Mouse (Mus musculus): ENCODE measurements around the gene Pigw.
"Not testable (repeated sequence)": the region's sequence is repeated elsewhere in the genome, so short reads cannot be mapped to it uniquely, and the experiment has no call there.

Pigw gene

GRCm38 (mm10) chr11:84880465-84880961 is 428 bp upstream of the Pigw start:
- DNase-seq (ENCODE audit: extremely low spot score, low spot score), result peak; percentile 78

DNA sequence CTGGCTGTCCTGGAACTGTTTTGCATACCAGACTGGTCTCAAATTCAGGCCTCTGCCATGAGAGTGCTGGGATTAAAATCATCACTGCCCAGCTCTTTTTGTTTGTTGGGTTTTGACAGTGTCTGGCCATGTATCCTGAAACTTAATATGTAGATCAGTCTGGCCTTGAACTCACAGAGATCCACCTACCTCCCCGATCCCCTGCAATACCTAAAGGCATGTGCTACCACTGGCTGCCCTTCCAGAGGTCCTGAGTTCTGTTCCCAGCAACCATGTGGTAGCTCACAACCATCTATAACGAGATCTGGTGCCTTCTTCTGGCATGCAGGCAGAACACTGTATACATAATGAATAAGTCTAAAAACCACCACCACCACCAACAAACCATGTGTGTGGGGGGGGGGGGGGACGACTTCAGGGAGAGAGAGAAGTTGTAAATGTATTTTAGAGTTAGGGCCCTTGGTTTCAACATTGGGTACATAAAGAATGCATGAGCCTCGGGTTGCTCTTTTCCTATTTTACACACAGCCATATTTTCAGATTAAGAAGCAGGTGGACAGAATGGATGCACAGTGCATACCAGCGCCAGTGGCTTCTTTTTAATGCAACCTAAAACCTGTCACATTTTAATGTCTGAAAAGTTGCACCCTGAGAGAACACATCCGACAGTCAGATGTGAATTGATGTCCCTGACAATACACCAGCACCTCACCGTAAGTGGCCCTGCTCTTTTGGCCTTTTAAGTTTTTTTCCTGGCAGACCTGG is 896 bp downstream of the Pigw start:
- no peak for DNase-seq (ENCODE audit: extremely low spot score, low spot score)

- not testable (repeated sequence) for DNase-seq (ENCODE audit: extremely low spot score, low spot score)
Observed at GRCm38 (mm10) chr11:84876020-84876419, 4.1 kb downstream of the Pigw start.

- no peak for DNase-seq (ENCODE audit: extremely low spot score, low spot score)
Observed at GRCm38 (mm10) chr11:84873042-84873833, 6.8 kb downstream of the Pigw start.

DNA sequence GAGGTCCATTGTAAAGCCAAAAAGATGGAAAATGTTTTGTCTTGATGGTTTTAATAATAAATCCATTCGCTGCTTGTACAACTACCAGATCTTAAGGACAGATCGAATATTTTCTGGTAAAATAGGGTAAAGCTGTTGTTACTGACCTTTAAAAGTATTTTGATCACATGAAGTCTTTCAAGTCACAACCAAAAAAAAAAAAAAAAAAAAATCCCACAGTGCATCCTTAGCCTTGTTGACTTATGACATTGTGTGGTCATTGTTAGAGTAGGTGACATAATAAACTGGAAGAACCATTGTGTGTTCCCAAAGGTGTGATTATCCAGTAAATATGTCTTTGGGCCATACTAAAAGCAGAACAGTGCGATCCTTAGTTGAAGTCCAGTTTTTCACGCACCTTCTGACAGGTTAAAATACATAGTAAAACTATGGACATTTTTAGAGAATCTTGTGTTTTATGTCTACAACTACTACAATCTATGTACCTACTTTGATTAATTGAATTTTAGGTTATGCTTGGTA is 8.5 kb downstream of the Pigw start:
- DNase-seq (ENCODE audit: extremely low spot score, low spot score), result no peak

DNA sequence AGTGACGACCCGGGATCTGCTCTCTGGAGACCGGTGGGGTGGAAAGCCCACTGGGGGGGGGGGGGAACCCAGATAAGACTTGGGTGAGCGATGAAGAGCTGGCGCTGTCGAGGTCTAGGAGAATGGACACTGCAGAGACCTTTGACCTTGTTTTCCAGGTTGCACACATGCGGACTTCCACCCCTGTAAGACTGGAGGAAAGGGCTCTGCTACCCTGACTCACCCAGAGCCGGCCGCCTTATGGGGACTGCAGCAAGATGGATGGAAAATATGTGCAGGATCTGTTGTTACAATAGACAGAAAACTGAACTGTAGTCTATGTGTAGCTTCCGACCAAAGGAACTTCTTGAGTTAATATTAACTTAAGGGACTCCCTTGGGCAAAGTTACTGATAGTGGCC is 9.0 kb downstream of the Pigw start:
- DNase-seq (ENCODE audit: extremely low spot score, low spot score), result no peak

- DNase-seq (ENCODE audit: extremely low spot score, low spot score), result peak; percentile 94
Observed at GRCm38 (mm10) chr11:84870337-84871043, 9.6 kb downstream of the Pigw start, which contains the start of gene Ggnbp2. Ggnbp2 (minus strand) TSS chr11:84870817.

DNA sequence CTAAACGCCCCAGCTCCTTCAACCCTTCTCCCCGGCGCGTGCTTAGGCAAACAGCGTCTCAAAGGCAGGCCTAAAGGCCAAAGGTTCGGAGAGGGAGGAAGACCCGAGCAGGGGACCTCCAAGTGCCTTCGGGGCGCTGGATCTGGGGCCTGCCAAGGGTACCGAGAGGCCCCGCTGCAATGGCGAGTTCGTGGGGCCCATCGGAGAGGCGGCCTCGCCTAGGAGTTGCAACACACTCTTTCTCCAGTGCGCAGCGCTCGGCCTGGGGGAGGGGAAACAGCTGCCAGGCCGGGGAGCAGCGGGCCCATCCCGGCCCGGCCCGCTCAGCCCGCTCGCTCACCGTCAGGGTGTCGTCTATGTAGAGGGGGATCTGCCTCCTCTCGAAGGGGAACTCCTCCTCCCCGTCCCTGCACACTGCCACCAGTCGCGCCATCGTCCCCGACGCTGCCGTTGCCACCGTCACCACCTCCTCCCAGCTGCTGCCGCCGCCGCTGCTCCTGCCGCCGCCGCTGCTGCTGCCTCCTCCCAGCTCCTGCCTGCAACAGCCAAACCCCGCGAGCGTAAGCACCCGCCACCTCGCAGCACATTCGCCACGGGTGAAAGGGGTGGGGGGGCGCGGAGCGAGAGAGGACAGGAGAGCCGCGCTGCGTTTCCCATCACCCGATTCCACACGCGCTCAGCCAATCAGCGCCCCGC is 10.4 kb downstream of the Pigw start:
- peak; percentile 98 for DNase-seq (ENCODE audit: extremely low spot score, low spot score)

DNA sequence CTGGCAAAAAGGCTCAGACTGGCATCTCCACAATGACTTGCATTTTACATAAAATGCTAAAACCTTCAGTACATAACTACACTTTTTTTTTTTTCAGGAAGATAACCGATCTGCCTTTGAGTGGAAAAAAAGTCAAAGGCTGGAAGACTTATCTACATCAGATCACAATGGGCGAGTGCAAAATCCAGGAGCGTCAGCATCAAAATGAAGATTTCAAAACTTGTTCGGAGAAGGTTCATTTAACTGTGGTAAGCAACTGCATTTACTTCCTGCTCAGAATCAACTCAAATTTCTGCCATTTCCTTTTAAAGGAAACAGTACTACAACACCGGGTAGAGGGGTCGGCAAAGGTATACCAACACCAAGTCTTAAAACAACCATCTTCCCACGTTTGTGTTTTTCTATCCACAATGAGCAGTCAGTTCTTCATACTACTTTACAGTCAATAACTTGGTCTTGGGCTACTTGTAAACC is 11.3 kb downstream of the Pigw start:
- no peak for DNase-seq (ENCODE audit: extremely low spot score, low spot score)

GRCm38 (mm10) chr11:84867586-84867985 is 12.5 kb downstream of the Pigw start:
- DNase-seq (ENCODE audit: extremely low spot score, low spot score), result no peak

- DNase-seq (ENCODE audit: extremely low spot score, low spot score), result no peak
Observed at GRCm38 (mm10) chr11:84865268-84865667, 14.8 kb downstream of the Pigw start.

DNA sequence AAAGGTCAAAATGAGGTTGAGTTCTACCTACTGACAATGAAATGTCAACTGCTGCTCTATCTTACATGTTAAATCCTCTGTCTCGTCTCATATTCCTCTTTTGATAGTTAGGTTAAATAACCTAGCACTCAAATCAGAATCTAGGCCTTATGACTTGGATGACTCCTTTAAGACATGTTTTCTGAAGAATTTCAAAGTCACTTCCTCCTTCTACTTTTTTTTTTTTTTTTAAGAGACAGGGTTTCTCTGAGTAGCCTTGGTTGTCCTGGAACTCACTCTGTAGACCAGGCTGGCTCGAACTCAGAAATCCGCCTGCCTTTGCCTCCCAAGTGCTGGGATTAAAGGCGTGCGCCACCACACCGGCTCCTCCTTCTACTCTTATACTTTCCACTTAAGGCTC is 24.8 kb downstream of the Pigw start:
- no peak for DNase-seq (ENCODE audit: extremely low spot score, low spot score)

DNA sequence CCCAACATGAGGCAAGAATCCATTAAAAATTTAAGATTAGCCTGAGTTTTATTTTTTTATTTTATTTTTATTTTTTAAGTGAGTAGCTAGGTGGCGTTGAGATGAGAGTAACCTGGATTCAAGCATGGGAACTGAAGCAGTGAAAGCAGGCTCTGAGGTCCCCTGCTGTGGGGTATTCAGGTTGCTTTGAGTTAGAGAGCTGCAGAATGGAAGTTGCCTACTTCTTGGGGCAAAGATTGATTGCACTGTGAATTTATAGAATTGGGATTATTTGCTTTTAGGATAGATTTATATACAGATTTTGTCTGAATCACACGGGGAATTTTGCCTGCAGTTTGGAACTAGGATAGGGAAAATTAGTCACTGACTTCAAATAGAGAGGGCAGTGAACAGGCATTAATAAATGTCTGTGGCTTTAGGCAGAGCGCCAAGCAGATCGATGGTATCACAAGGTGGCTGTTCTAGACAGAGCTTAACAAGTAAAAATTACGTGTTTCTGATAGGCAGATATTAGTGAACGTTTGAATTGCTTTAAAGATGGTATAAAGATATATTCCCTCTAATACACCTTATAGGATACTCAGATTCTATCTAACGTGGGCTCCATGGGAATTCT is 32.5 kb downstream of the Pigw start:
- no peak for DNase-seq (ENCODE audit: extremely low spot score, low spot score)

- no peak for DNase-seq (ENCODE audit: extremely low spot score, low spot score)
Observed at GRCm38 (mm10) chr11:84846741-84847474, 33.2 kb downstream of the Pigw start.

GRCm38 (mm10) chr11:84839330-84839729 is 40.8 kb downstream of the Pigw start:
- no peak for DNase-seq (ENCODE audit: extremely low spot score, low spot score)

- DNase-seq (ENCODE audit: extremely low spot score, low spot score), result not testable (repeated sequence)
Observed at GRCm38 (mm10) chr11:84829495-84829894, 50.6 kb downstream of the Pigw start.

GRCm38 (mm10) chr11:84828516-84829399 is 51.3 kb downstream of the Pigw start, which contains the start of gene Dhrs11:
Dhrs11 (minus strand) TSS chr11:84828994.
- peak; percentile 86 for DNase-seq (ENCODE audit: extremely low spot score, low spot score)

- DNase-seq (ENCODE audit: extremely low spot score, low spot score), result no peak
Observed at GRCm38 (mm10) chr11:84827901-84828503, 52.1 kb downstream of the Pigw start.

Data from neural tube, embryonic 10.5 days (tissue).